Mouse (Mus musculus) lung, adult 2 months (tissue): ENCODE measurements around the gene Gm21903.

Source experiments
- CTCF ChIP-seq: fragments of 200-500 bp; IDR thresholded peaks from 2 replicates; pipeline ENCODE4 v1.5.1; 2011; ENCODE audit warnings: mild to moderate bottlenecking, low read length, control low read depth; ENCODE audit not compliant: insufficient read depth
- POLR2A ChIP-seq: fragments of 200-500 bp; IDR thresholded peaks from 2 replicates; pipeline ENCODE4 v1.6.1; 2011; ENCODE audit warnings: low read depth, mild to moderate bottlenecking, control low read depth, low read length, borderline replicate concordance; ENCODE audit errors: extremely low read depth

GRCm38 (mm10) chr17:39010675-39011638 lies 32.2 kb downstream of the Gm21903 start:
- no peak for TF ChIP-seq CTCF
- no peak for TF ChIP-seq POLR2A
